12 mouse cellular contexts compared by ENCODE assay signal in the genomic region with DNA sequence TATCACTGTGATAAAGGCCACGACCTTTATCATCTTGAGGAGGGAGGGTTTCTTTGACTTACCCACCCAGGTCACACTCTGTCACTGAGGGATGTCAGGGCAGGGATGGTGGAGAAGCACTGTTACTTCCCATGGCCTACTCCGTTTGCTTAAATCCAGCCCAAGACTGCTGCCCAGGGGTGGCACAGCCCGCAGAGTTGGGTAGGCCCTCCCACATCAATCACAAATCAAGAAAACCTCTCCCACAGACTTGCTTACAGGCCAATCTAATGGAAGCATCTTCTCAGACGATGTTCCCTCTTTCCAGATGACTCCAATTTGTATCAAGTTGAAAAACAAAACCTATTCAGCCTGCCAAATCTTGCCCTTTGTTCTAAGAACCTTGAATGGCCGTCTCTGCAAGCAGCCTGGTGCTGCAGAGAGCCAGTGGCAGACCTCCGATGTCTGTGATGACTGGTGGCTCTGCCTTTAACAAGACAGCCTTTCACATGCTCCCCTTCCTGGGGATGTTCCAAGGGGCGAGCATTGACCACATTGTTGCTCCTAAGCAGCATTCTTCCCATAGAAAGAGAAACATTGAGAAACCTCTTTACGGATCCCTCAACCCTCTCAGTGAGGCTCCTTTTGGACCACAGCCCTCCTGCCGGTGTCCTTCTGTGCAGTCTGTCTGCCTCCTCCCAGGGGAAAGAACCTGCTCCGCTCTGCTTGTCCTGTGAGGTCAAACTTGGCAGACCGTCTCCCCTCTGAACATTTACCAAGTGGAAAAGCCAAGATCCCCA. TPM values are rescaled to one million over a fixed set of nuclear protein-coding genes. Genes with fewer than 3 reads are reported as not detected.
DNase-seq lines count a peak whose midpoint lies in the region; ATAC-seq lines count a peak whose summit lies in the region.
"Had no signal": no experiment of that assay in that cellular context is flagged by ENCODE, and none has a peak within 500 bp of the region (broad histone marks: within the 10 kb centered on the region; RNA-seq: fewer than 3 reads in every experiment).

No protein-coding gene starts in this region.

- peak overlapping the region; percentile 1; the same call in 1 of the 2 replicates for H3K27ac ChIP-seq in embryonic facial prominence, embryonic 10.5 days (replicated peaks)
- no peak overlapping the region for H3K27ac ChIP-seq in midbrain, embryonic 16.5 days (ENCODE audit: low read length)

- peak; percentile 72 for ATAC-seq in midbrain, embryonic 16.5 days
- ATAC-seq: activated CD4-positive, CD25-positive, alpha-beta regulatory T cell, adult 4 months; intestine, embryonic 16.5 days had no signal

- intact Hi-C loops in heart, postnatal 14 days (cut with DNase I), result no loop called here
- intact Hi-C loops in heart, postnatal 36 days (cut with DNase I), result no loop called here

- no peak overlapping the region for H3K4me3 ChIP-seq in embryonic facial prominence, embryonic 10.5 days
- H3K4me3 ChIP-seq in midbrain, embryonic 16.5 days (ENCODE audit: low read depth, low read length), result no peak overlapping the region

- H3K4me1 ChIP-seq in embryonic facial prominence, embryonic 10.5 days, result peaks cover 11% of the 10 kb centered on the region; the same call in 1 of the 2 replicates
- peaks cover 2% of the 10 kb centered on the region; the same call in 1 of the 2 replicates for H3K4me1 ChIP-seq in midbrain, embryonic 16.5 days (ENCODE audit: control insufficient read depth, insufficient read depth, low read length)

- no peak overlapping the region for H3K4me2 ChIP-seq in midbrain, embryonic 16.5 days (ENCODE audit: low read length)

- no peaks in the 10 kb centered on the region for H3K9me3 ChIP-seq in embryonic facial prominence, embryonic 10.5 days
- H3K9me3 ChIP-seq in midbrain, embryonic 16.5 days (replicated peaks; ENCODE audit: control insufficient read depth, low read length, poor library complexity, severe bottlenecking), result no peaks in the 10 kb centered on the region

- peaks cover 7% of the 10 kb centered on the region for H3K36me3 ChIP-seq in embryonic facial prominence, embryonic 10.5 days (replicated peaks)
- no peaks in the 10 kb centered on the region for H3K36me3 ChIP-seq in midbrain, embryonic 16.5 days (ENCODE audit: control insufficient read depth, insufficient read depth, low read length)

- H3K27me3 ChIP-seq in embryonic facial prominence, embryonic 10.5 days (replicated peaks; ENCODE audit: low read depth, poor library complexity, severe bottlenecking), result no peaks in the 10 kb centered on the region
- H3K27me3 ChIP-seq in midbrain, embryonic 16.5 days (ENCODE audit: control insufficient read depth, insufficient read depth, low read depth, low read length), result no peaks in the 10 kb centered on the region

- peak; percentile 27 to 38 for DNase-seq in heart, postnatal 14 days
- no peak for DNase-seq in heart, postnatal 36 days
- peak; percentile 43 to 46 for DNase-seq in cerebellum, adult 18-20 months
- no peak for DNase-seq in embryonic facial prominence, embryonic 10.5 days (ENCODE audit: low spot score)
- no peak for DNase-seq in frontal cortex, postnatal 14 days (ENCODE audit: low spot score in 2 of 2)
- no peak for DNase-seq in layer of hippocampus, postnatal 14 days (ENCODE audit: low spot score in 2 of 2)
- DNase-seq: lung, adult 18-20 months; thymus, adult 2 months had no signal

- no peak overlapping the region for H3K9ac ChIP-seq in midbrain, embryonic 16.5 days (ENCODE audit: low read depth, low read length)

- WGBS in embryonic facial prominence, embryonic 10.5 days, result 51% methylated on average over 11 of the region's 11 CpGs
- 32% methylated on average over 11 of the region's 11 CpGs for WGBS in midbrain, embryonic 16.5 days

RNA-seq across cellular contexts. Expression of a gene that starts 25.9 kb away (rescaled TPM):
- total RNA-seq in heart, postnatal 14 days (2021), result 10 to 100 TPM in 1 of 2 experiments, 1 to 10 TPM in 1; 8.0 to 10.3 TPM
- total RNA-seq in heart, postnatal 36 days (2021), result 1 to 10 TPM; 5.2 to 8.0 TPM
- not detected in 2 replicates for polyA plus RNA-seq in embryonic facial prominence, embryonic 10.5 days (2016; fragmentation: Nextera tagmentation; extraction: Ambion mirVana)
- 0.16 and 0.39 TPM in 2 replicates for polyA plus RNA-seq in midbrain, embryonic 16.5 days (2015; fragmentation: Nextera tagmentation; extraction: Ambion mirVana)
- under 1 TPM in 1 of 2 experiments, not detected in 1; 0.24 TPM for total RNA-seq in layer of hippocampus, postnatal 14 days (2021)
- total RNA-seq: monocyte, adult 5-6 weeks had no signal
- polyA plus RNA-seq: activated CD4-positive, CD25-positive, alpha-beta regulatory T cell, adult 4 months had no signal

RNA-seq across cellular contexts. Expression of a gene that starts 52.5 kb away (rescaled TPM):
- not detected for total RNA-seq in heart, postnatal 14 days (2021)
- total RNA-seq in heart, postnatal 36 days (2021), result not detected
- 0.26 and 0.31 TPM in 2 replicates for polyA plus RNA-seq in embryonic facial prominence, embryonic 10.5 days (2016; fragmentation: Nextera tagmentation; extraction: Ambion mirVana)
- polyA plus RNA-seq in midbrain, embryonic 16.5 days (2015; fragmentation: Nextera tagmentation; extraction: Ambion mirVana), result 0.29 and 0.34 TPM in 2 replicates
- total RNA-seq in layer of hippocampus, postnatal 14 days (2021), result not detected
- total RNA-seq: monocyte, adult 5-6 weeks had no signal
- polyA plus RNA-seq: activated CD4-positive, CD25-positive, alpha-beta regulatory T cell, adult 4 months; intestine, embryonic 16.5 days had no signal

Comparison
In these comparisons a context has a peak if more than half of its experiments do, and no peak if none do; other contexts are left out.
1. DNase-seq: peak in heart, postnatal 14 days (2 of 2) and cerebellum, adult 18-20 months (2 of 2); none in heart, postnatal 36 days (0 of 2), embryonic facial prominence, embryonic 10.5 days (single experiment), frontal cortex, postnatal 14 days (0 of 2) and layer of hippocampus, postnatal 14 days (0 of 2).
2. RNA of a gene that starts 25.9 kb away (total RNA-seq): 8.0 to 10.3 TPM in heart, postnatal 14 days and 5.2 to 8.0 TPM in heart, postnatal 36 days; 0.24 TPM in layer of hippocampus, postnatal 14 days; every median in the first group is over 4 times any median in the second.